Mouse (Mus musculus) midbrain, embryonic 14.5 days (tissue): Measurements from ENCODE around the gene Usp3. TPM values are rescaled to one million over a fixed set of nuclear protein-coding genes. Genes with fewer than 3 reads are reported as not detected.
A peak's percentile ranks its signal among the peaks of the same experiment; 100 is the strongest.

Source experiments
- ATAC-seq: fragments of 200-750 bp; cut with Nextera tagmentation; 2 replicates; pipeline ENCODE4 v1.8.0; 2017; ENCODE audit warnings: moderate number of reproducible peaks, moderate library complexity; ENCODE audit not compliant: low FRiP score, low TSS enrichment
- DNase-seq: peaks from one replicate; pipeline ENCODE4 v3.0.0-alpha.2; 2015
- H3K27ac ChIP-seq: fragments of 300-500 bp; sonication (generic); replicated peaks from 2 replicates; pipeline ENCODE4 v1.5.1; 2014; ENCODE audit warnings: mild to moderate bottlenecking, low read depth, low read length, moderate library complexity
- H3K27me3 ChIP-seq: fragments of 300-500 bp; sonication (generic); 2 replicates; pipeline ENCODE4 v1.6.1; 2014; ENCODE audit warnings: low read length, control low read depth, mixed read lengths; ENCODE audit not compliant: control insufficient read depth, insufficient read depth
- H3K36me3 ChIP-seq: fragments of 300-500 bp; sonication (generic); 2 replicates; pipeline ENCODE4 v1.6.1; 2014; ENCODE audit warnings: low read length, control low read depth; ENCODE audit not compliant: control insufficient read depth, insufficient read depth
- H3K4me1 ChIP-seq: fragments of 300-500 bp; sonication (generic); 2 replicates; pipeline ENCODE4 v1.6.1; 2014; ENCODE audit warnings: mild to moderate bottlenecking, antibody characterized with exemption, low read length, control low read depth; ENCODE audit not compliant: control insufficient read depth, insufficient read depth
- H3K4me2 ChIP-seq: fragments of 300-500 bp; sonication (generic); 2 replicates; pipeline ENCODE4 v1.6.1; 2014; ENCODE audit warnings: mild to moderate bottlenecking, low read length, moderate library complexity
- H3K4me3 ChIP-seq: fragments of 300-500 bp; sonication (generic); replicated peaks from 2 replicates; pipeline ENCODE4 v1.5.1; 2014; ENCODE audit warnings: low read depth, low read length
- H3K9ac ChIP-seq: fragments of 300-500 bp; sonication (generic); replicated peaks from 2 replicates; pipeline ENCODE4 v1.6.1; 2014; ENCODE audit warnings: mild to moderate bottlenecking, low read length, moderate library complexity
- H3K9me3 ChIP-seq: fragments of 300-500 bp; sonication (generic); 2 replicates; pipeline ENCODE4 v1.6.1; 2016; ENCODE audit warnings: low read length, control low read depth, mixed read lengths; ENCODE audit not compliant: control insufficient read depth
- WGBS: fragments of 180-500 bp; shearing (Covaris S2); extraction: QIAGEN DNeasy Blood & Tissue Kit; methylation state at CpG from one replicate; pipeline ENCODE4 v1.1.7; 2014; 5-methylcytosine and 5-hydroxymethylcytosine counted together
- polyA plus RNA-seq: library from polyadenylated mRNA; unstranded; fragments of >200 nt; fragmentation: Nextera tagmentation; extraction: Ambion mirVana; gene quantifications from 2 replicates; pipeline ENCODE4 v1.2.1, GENCODE M21; 2014

Usp3 gene
- polyA plus RNA-seq, 1 experiment from 2014 or later = 104 TPM

DNA sequence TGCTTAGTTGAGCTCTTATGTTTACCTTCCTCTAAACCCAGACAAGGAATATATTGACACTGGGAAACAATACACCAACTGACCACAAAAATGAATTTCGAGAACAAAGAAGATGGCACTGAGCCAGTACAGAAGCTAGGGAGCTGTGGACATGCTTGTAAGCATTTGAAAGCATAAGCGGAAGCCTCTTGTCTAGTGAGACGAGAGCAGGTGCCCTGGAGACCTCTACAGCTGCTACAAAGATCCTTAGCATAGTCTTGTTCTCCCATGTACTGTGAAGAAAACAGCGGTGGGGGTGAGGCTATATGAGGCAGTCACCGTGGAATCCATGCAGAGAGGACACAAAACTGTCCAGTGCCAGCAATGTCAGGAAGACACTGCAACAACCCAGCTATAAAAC is 74.0 kb downstream of the Usp3 start:
- no peak for ATAC-seq
- Histone ChIP-seq H3K27ac (peak overlapping the region; percentile 21), H3K36me3 (peaks cover 82% of the 10 kb centered on the region), H3K9me3 (no peaks in the 10 kb centered on the region), H3K4me2 (no peak overlapping the region), H3K4me3 (no peak overlapping the region), H3K9ac (no peak overlapping the region), H3K27me3 (no peaks in the 10 kb centered on the region), H3K4me1 (no peaks in the 10 kb centered on the region)
- WGBS = 34% methylated on average over 5 of the region's 5 CpGs
- DNase-seq = peak; percentile 61

DNA sequence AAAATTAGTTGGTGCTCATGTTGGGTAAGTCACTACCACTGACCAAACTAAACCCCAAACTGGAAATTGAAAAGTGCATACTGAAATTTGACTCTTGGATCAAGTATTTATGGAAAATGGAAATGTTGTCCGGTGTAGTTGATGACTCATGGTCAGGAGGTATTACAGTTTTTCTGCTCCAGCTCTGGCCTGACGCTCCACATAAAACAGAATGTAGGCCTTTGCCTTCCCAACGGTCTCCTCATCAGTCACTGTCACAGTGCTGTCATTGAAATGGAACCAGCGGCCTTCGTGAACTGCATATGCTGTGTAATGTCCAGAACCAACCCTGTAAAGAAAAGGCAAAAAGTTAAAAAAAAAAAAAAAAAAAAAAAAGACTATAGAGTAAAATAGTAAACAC is 74.7 kb downstream of the Usp3 start:
- ATAC-seq (no peak), DNase-seq (no peak)
- WGBS = 97% methylated on average over 5 of the region's 5 CpGs
- Histone ChIP-seq H3K27me3 (no peaks in the 10 kb centered on the region), H3K36me3 (peaks cover 77% of the 10 kb centered on the region), H3K4me2 (no peak overlapping the region), H3K4me1 (no peaks in the 10 kb centered on the region), H3K9me3 (no peaks in the 10 kb centered on the region), H3K9ac (no peak overlapping the region), H3K27ac (no peak overlapping the region), H3K4me3 (no peak overlapping the region)

DNA sequence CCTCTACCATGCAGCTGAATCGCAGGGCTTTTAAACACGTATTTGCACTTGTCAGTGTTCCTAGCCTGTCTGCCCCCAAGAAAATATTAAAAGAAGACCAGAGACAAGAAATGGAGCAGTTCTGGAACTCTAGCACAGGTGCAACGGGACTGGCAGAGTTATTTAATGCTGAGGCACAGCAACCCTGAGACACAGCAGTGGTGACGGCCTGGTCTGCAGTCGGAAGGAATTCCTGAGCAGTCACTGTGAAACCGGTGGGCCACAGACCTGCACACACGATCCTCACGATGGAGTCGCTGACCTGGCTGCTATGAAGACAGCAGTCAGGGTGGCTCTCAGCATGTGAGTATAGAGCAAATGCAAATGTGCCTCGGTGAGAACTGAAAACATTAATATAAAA is 75.2 kb downstream of the Usp3 start:
- H3K27ac ChIP-seq = no peak overlapping the region

GRCm38 (mm10) chr9:66516296-66516940 is 76.5 kb downstream of the Usp3 start:
- WGBS = 96% methylated on average over 6 of the region's 6 CpGs
- H3K9ac ChIP-seq = no peak overlapping the region
- H3K36me3 ChIP-seq = peaks cover 72% of the 10 kb centered on the region
- DNase-seq (no peak), ATAC-seq (no peak)
- H3K27me3 ChIP-seq = no peaks in the 10 kb centered on the region
- H3K27ac ChIP-seq = no peak overlapping the region
- no peaks in the 10 kb centered on the region for H3K9me3 ChIP-seq
- no peak overlapping the region for H3K4me2 ChIP-seq
- H3K4me3 ChIP-seq = no peak overlapping the region
- no peaks in the 10 kb centered on the region; the same call in 1 of the 2 replicates for H3K4me1 ChIP-seq

More for the DNA sequence above, 75.2 kb downstream of the Usp3 start:
- no peaks in the 10 kb centered on the region for H3K27me3 ChIP-seq
- no peak for DNase-seq
- H3K4me2 ChIP-seq = no peak overlapping the region
- WGBS = 91% methylated on average over 10 of the region's 10 CpGs
- no peak overlapping the region for H3K4me3 ChIP-seq
- peaks cover 74% of the 10 kb centered on the region for H3K36me3 ChIP-seq
- H3K9me3 ChIP-seq = no peaks in the 10 kb centered on the region
- no peak overlapping the region for H3K9ac ChIP-seq
- no peaks in the 10 kb centered on the region for H3K4me1 ChIP-seq
- ATAC-seq = no peak

DNA sequence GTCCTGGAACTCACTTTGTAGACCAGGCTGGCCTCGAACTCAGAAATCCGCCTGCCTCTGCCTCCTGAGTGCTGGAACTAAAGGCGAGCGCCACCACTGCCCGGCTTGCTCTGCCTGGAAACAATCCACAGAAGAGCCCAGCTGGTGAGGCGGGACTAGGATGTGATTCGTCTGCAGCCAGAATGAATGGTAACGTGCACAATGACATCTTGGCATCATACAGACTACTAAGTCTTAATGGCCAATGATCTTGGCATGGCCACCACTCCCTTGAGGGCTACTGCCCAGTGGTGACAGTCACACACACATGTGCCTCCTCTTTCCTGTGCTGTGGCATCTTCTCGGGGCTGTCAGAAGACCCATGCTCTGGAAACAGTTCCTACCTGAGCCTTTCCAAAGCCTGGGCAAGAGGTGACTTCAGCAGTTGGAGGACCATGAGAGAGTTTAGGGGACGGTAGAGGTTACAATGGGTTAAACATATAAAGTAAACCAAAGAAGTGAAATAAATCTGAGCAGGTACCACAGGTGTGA is 77.2 kb downstream of the Usp3 start:
- peaks cover 68% of the 10 kb centered on the region for H3K36me3 ChIP-seq

DNA sequence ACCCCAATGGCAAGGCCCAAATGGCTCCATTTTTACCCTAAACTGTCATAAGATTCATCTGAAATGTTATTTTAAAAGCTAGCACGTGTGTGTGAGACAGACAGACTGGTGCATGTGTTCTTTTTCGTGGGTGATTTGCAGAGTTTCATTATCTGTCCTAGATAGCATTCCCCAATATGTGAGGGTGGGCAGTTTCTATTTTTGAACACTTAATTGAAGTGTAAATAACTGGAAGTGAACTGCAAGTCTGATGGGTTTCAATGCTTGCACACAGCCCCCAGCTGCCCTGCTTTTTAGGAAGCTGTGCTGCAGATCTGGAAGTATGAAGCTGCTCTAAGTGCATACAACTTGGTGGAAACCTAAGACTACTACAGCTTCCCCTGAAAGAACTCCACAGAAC is 77.8 kb downstream of the Usp3 start:
- no peak overlapping the region for H3K9ac ChIP-seq
- peaks cover 63% of the 10 kb centered on the region for H3K36me3 ChIP-seq

More for the DNA sequence above, 77.2 kb downstream of the Usp3 start:
- no peak for ATAC-seq
- H3K27me3 ChIP-seq = no peaks in the 10 kb centered on the region
- H3K9ac ChIP-seq = no peak overlapping the region
- no peak overlapping the region for H3K27ac ChIP-seq
- 93% methylated on average over 10 of the region's 10 CpGs for WGBS
- H3K9me3 ChIP-seq = no peaks in the 10 kb centered on the region
- H3K4me2 ChIP-seq = no peak overlapping the region
- H3K4me1 ChIP-seq = peaks cover 5% of the 10 kb centered on the region; the same call in 1 of the 2 replicates
- no peak overlapping the region for H3K4me3 ChIP-seq
- no peak for DNase-seq

GRCm38 (mm10) chr9:66514256-66514770 is 78.6 kb downstream of the Usp3 start, which contains the start of gene Fbxl22:
Gene Fbxl22, minus strand, starts transcription at chr9:66514593.
- peaks cover 63% of the 10 kb centered on the region for H3K36me3 ChIP-seq
- no peak within 1 kb of the TSS for H3K4me3 ChIP-seq
- no peak within 1 kb of the TSS; the same call in 1 of the 2 replicates for H3K27ac ChIP-seq
- H3K4me1 ChIP-seq = peaks cover 12% of the 10 kb centered on the region
- H3K4me2 ChIP-seq = no peak within 1 kb of the TSS
- ATAC-seq (no peak), DNase-seq (peak; percentile 65)
- no peak within 1 kb of the TSS for H3K9ac ChIP-seq
- H3K27me3 ChIP-seq = no peaks in the 10 kb centered on the region
- no peaks in the 10 kb centered on the region for H3K9me3 ChIP-seq
- WGBS = 79% methylated on average over 17 of the region's 17 CpGs

More for the DNA sequence above, 77.8 kb downstream of the Usp3 start:
- Histone ChIP-seq H3K4me2 (no peak overlapping the region), H3K9me3 (no peaks in the 10 kb centered on the region), H3K27me3 (no peaks in the 10 kb centered on the region), H3K4me3 (no peak overlapping the region), H3K4me1 (peaks cover 11% of the 10 kb centered on the region), H3K27ac (no peak overlapping the region)
- ATAC-seq (no peak), DNase-seq (no peak)
- 91% methylated on average over 2 of the region's 2 CpGs for WGBS

GRCm38 (mm10) chr9:66513661-66514255 is 79.2 kb downstream of the Usp3 start:
- 92% methylated on average over 4 of the region's 4 CpGs for WGBS
- H3K36me3 ChIP-seq = peaks cover 63% of the 10 kb centered on the region
- ATAC-seq = no peak

More at GRCm38 (mm10) chr9:66513661-66514255, 79.2 kb downstream of the Usp3 start:
- Histone ChIP-seq H3K4me2 (no peak overlapping the region), H3K27me3 (no peaks in the 10 kb centered on the region), H3K9me3 (no peaks in the 10 kb centered on the region), H3K4me3 (no peak overlapping the region), H3K27ac (no peak overlapping the region; the same call in 1 of the 2 replicates), H3K9ac (no peak overlapping the region), H3K4me1 (peaks cover 12% of the 10 kb centered on the region)
- DNase-seq = no peak
